Mouse (Mus musculus) CH12.LX (cell line): ENCODE results near the gene Rpn2. TPM values are rescaled to one million over a fixed set of nuclear protein-coding genes. Genes with fewer than 3 reads are reported as not detected.

Source experiments
- DNase-seq: peaks from one replicate; pipeline ENCODE4 v3.0.0-alpha.2; 2013; ENCODE audit errors: extremely low read depth
- H3K27ac ChIP-seq: 2 replicates; pipeline ENCODE4 v1.5.1; 2012; ENCODE audit warnings: low read depth, mild to moderate bottlenecking, control low read depth, moderate library complexity; ENCODE audit not compliant: insufficient read depth
- H3K27me3 ChIP-seq: replicated peaks from 2 replicates; pipeline ENCODE3; 2012; ENCODE audit warnings: inconsistent platforms
- H3K36me3 ChIP-seq, 2 experiments: replicated peaks in 1 of 2; 2 replicates each; pipeline versions ENCODE3 to v1.6.1; 2012; ENCODE audit warnings: inconsistent platforms in 1 of 2, low read length in 1 of 2, mild to moderate bottlenecking in 1 of 2, mixed read lengths in 1 of 2, moderate library complexity in 1 of 2; ENCODE audit not compliant: control insufficient read depth in 1 of 2, insufficient read depth in 1 of 2
- H3K4me1 ChIP-seq, 2 experiments: 2 replicates each; pipeline ENCODE4 v1.6.1; 2012; ENCODE audit warnings: inconsistent platforms in 1 of 2, moderate library complexity in 1 of 2; ENCODE audit not compliant: insufficient read depth in 2 of 2, control insufficient read depth in 1 of 2
- H3K4me2 ChIP-seq: 2 replicates; pipeline ENCODE4 v1.6.1; 2012; ENCODE audit warnings: low read depth, mild to moderate bottlenecking, control low read depth; ENCODE audit not compliant: poor library complexity, insufficient read depth, severe bottlenecking
- H3K4me3 ChIP-seq, 3 experiments: fragments of 150-350 bp in 1 of 3; sonication (generic) in 1 of 3; replicated peaks in 1 of 3; 2 replicates each; pipeline versions ENCODE3 to v1.5.1; 2011 to 2012; ENCODE audit warnings: low read depth in 2 of 3, low read length in 2 of 3, mild to moderate bottlenecking in 2 of 3, moderate library complexity in 2 of 3, control low read depth in 1 of 3, improper control_type of control experiment in 1 of 3, inconsistent platforms in 1 of 3, mixed read lengths in 1 of 3; ENCODE audit not compliant: poor library complexity in 1 of 3
- H3K79me2 ChIP-seq: replicated peaks from 2 replicates; pipeline ENCODE4 v1.6.1; 2012; ENCODE audit warnings: mild to moderate bottlenecking, moderate library complexity; ENCODE audit not compliant: control insufficient read depth, poor library complexity, insufficient read depth, severe bottlenecking; ENCODE audit errors: extremely low read depth
- H3K9ac ChIP-seq: 2 replicates; pipeline ENCODE4 v1.6.1; 2012; ENCODE audit warnings: low read depth, mild to moderate bottlenecking, control low read depth, moderate library complexity; ENCODE audit not compliant: insufficient read depth
- H3K9me3 ChIP-seq: replicated peaks from 2 replicates; pipeline ENCODE3; 2012; ENCODE audit warnings: low read length, inconsistent platforms, mixed read lengths
- BHLHE40 ChIP-seq: IDR thresholded peaks from 2 replicates; pipeline ENCODE4 v1.6.1; 2011; ENCODE audit warnings: mild to moderate bottlenecking, low read depth, low read length, improper control_type of control experiment
- CHD1 ChIP-seq: IDR thresholded peaks from 2 replicates; pipeline ENCODE4 v1.6.1; 2012; ENCODE audit warnings: low read depth, low read length, improper control_type of control experiment, inconsistent platforms
- CTCF ChIP-seq, 2 experiments: IDR thresholded peaks in 1 of 2; conservative IDR thresholded peaks in 1 of 2; 2 replicates each; pipeline ENCODE4 v1.5.1; 2011 to 2012; ENCODE audit warnings: low read depth in 2 of 2, low read length in 2 of 2, improper control_type of control experiment in 1 of 2, inconsistent platforms in 1 of 2, mild to moderate bottlenecking in 1 of 2, moderate library complexity in 1 of 2
- ETS1 ChIP-seq: conservative IDR thresholded peaks from 2 replicates; pipeline ENCODE4 v1.6.1; 2012; ENCODE audit warnings: low read depth, mild to moderate bottlenecking, inconsistent platforms, low read length, improper control_type of control experiment, moderate library complexity
- GABPA ChIP-seq: IDR thresholded peaks from 2 replicates; pipeline ENCODE4 v1.6.1; 2012; ENCODE audit warnings: low read depth, low read length, improper control_type of control experiment, inconsistent platforms; ENCODE audit not compliant: insufficient replicate concordance
- MAX ChIP-seq: IDR thresholded peaks from 2 replicates; pipeline ENCODE4 v1.6.1; 2011; ENCODE audit warnings: low read length, improper control_type of control experiment
- MAZ ChIP-seq: IDR thresholded peaks from 2 replicates; pipeline ENCODE4 v1.6.1; 2012; ENCODE audit warnings: low read depth, mild to moderate bottlenecking, inconsistent platforms, low read length, improper control_type of control experiment, moderate library complexity
- MEF2A ChIP-seq: IDR thresholded peaks from 2 replicates; pipeline ENCODE4 v1.6.1; 2014; ENCODE audit warnings: low read depth, mild to moderate bottlenecking, inconsistent platforms, low read length, improper control_type of control experiment, borderline replicate concordance
- MYC ChIP-seq: IDR thresholded peaks from 2 replicates; pipeline ENCODE4 v1.6.1; 2011; ENCODE audit warnings: low read depth, mild to moderate bottlenecking, improper control_type of control experiment, low read length
- NELFE ChIP-seq: IDR thresholded peaks from 2 replicates; pipeline ENCODE4 v1.6.1; 2011; ENCODE audit warnings: low read depth, low read length, improper control_type of control experiment
- NRF1 ChIP-seq: IDR thresholded peaks from 2 replicates; pipeline ENCODE4 v1.6.1; 2014; ENCODE audit warnings: low read depth, mild to moderate bottlenecking, inconsistent platforms, low read length, improper control_type of control experiment, moderate library complexity
- POLR2AphosphoS2 ChIP-seq: IDR thresholded peaks from 2 replicates; pipeline ENCODE4 v1.6.1; 2011; ENCODE audit warnings: low read depth, low read length, improper control_type of control experiment
- RAD21 ChIP-seq: IDR thresholded peaks from 2 replicates; pipeline ENCODE4 v1.6.1; 2011; ENCODE audit warnings: low read depth, mild to moderate bottlenecking, low read length, improper control_type of control experiment, moderate library complexity
- RCOR1 ChIP-seq: conservative IDR thresholded peaks from 2 replicates; pipeline ENCODE4 v1.6.1; 2012; ENCODE audit warnings: low read depth, mild to moderate bottlenecking, inconsistent platforms, low read length, improper control_type of control experiment
- SMC3 ChIP-seq: IDR thresholded peaks from 2 replicates; pipeline ENCODE4 v1.6.1; 2011; ENCODE audit warnings: low read depth, low read length, improper control_type of control experiment
- TBP ChIP-seq: conservative IDR thresholded peaks from 2 replicates; pipeline ENCODE4 v1.6.1; 2011; ENCODE audit warnings: low read depth, low read length, improper control_type of control experiment
- USF2 ChIP-seq: conservative IDR thresholded peaks from 2 replicates; pipeline ENCODE4 v1.6.1; 2011; ENCODE audit warnings: low read depth, low read length, improper control_type of control experiment
- ZC3H11A ChIP-seq: IDR thresholded peaks from 2 replicates; pipeline ENCODE4 v1.6.1; 2012; ENCODE audit warnings: low read depth, mild to moderate bottlenecking, inconsistent platforms, low read length, improper control_type of control experiment
- dilution Hi-C: fragments of 300-500 bp; cut with MboI; formaldehyde crosslinking; loops from 2 replicates; pipeline ENCODE4 v1.14.3; 2020; ENCODE audit warnings: low sequenced_read_pairs; ENCODE audit not compliant: extremely low pct_unique_long_range_greater_than_20kb, extremely low pct_ligation_motif_present
- in situ Hi-C: fragments of 300-500 bp; cut with MboI; formaldehyde crosslinking; loops from 3 replicates; pipeline ENCODE4 v1.14.3; 2019; ENCODE audit warnings: low sequenced_read_pairs, low pct_ligation_motif_present, low pct_unique_long_range_greater_than_20kb, mixed read lengths
- polyA plus RNA-seq: library from polyadenylated mRNA; unstranded; fragments of >175 nt; gene quantifications from 2 replicates; pipeline ENCODE4 v1.2.1, GENCODE M21; 2012; ENCODE audit warnings: low read depth; ENCODE audit not compliant: insufficient read length
- total RNA-seq, 2 experiments: library from RNA; depleted of rRNA; stranded (reverse); fragments of 300-350 nt in 1 of 2; fragments of >200 nt in 1 of 2; gene quantifications; 2 replicates each; pipeline ENCODE4 v1.2.3; 2012 to 2014

The Rpn2 gene
- total and polyA plus RNA-seq, 3 experiments = 296 to 336 (median 301) TPM

DNA sequence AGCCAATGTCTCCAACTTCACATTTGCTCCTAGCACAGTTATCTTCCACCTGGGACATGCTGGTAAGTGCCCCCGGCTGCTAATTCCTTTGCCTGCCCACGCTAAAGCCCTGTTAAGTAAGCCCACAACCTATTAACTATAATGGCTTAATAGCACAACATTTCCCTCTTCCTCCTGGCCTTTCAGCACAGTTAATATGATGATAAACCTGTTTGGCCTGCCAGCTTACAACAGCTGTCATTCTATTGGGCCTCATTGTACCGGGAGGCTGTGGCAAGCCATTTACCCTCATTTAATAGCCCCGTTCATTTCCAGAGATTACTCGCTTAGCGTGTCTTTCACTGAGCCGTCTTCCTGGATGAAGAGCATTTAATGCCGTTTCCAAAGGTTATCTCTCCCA, 41.3 kb downstream of the Rpn2 start:
- no peaks in the 10 kb centered on the region for H3K4me1 ChIP-seq
- peaks cover 78 to 94% of the 10 kb centered on the region in 2 experiments for H3K36me3 ChIP-seq
- in situ Hi-C loops = no loop called here
- DNase-seq = no peak
- no peaks in the 10 kb centered on the region for H3K9me3 ChIP-seq
- H3K9ac ChIP-seq = no peak overlapping the region
- no peak for TF ChIP-seq CHD1
- no peak for TF ChIP-seq POLR2AphosphoS2
- no peak for TF ChIP-seq CTCF (conservative IDR thresholded peaks at IDR 0.05 in 1 of 2, IDR thresholded peaks at IDR 0.05 in 1 of 2; ENCODE audit: low read depth in 2 of 2, low read length in 2 of 2)
- TF ChIP-seq MAX = no peak
- no peak for TF ChIP-seq ETS1
- TF ChIP-seq USF2 = no peak
- no peak for TF ChIP-seq BHLHE40
- TF ChIP-seq MAZ = no peak
- H3K27ac ChIP-seq = no peak overlapping the region
- dilution Hi-C loops = no loop called here
- H3K4me3 ChIP-seq = no peak overlapping the region
- H3K4me2 ChIP-seq = no peak overlapping the region
- H3K79me2 ChIP-seq = no peaks in the 10 kb centered on the region
- no peaks in the 10 kb centered on the region for H3K27me3 ChIP-seq

- peaks cover 81 to 94% of the 10 kb centered on the region in 2 experiments for H3K36me3 ChIP-seq
- dilution Hi-C loops = no loop called here
- no peak overlapping the region for H3K9ac ChIP-seq
- no peaks in the 10 kb centered on the region for H3K79me2 ChIP-seq
- H3K4me2 ChIP-seq = no peak overlapping the region
- DNase-seq = no peak
- TF ChIP-seq MAX (no peak), USF2 (no peak), RAD21 (no peak), GABPA (no peak), CHD1 (no peak), RCOR1 (no peak), MAZ (no peak), TBP (no peak), SMC3 (no peak), ETS1 (no peak), BHLHE40 (no peak), MEF2A (no peak), MYC (no peak), NRF1 (no peak), NELFE (no peak), ZC3H11A (no peak), CTCF (conservative IDR thresholded peaks at IDR 0.05 in 1 of 2, IDR thresholded peaks at IDR 0.05 in 1 of 2; ENCODE audit: low read depth in 2 of 2, low read length in 2 of 2) (no peak)
- TF ChIP-seq, all 38 proteins: peak for 0
- Histone ChIP-seq H3K4me1 (no peaks in the 10 kb centered on the region), H3K9me3 (no peaks in the 10 kb centered on the region), H3K27me3 (no peaks in the 10 kb centered on the region), H3K27ac (no peak overlapping the region), H3K4me3 (no peak overlapping the region)
- in situ Hi-C loops = no loop called here
Measured at GRCm38 (mm10) chr2:157320886-157321285, 42.1 kb downstream of the Rpn2 start.
